Mouse (Mus musculus) CH12.LX (cell line): ENCODE data around the gene Nol4l. TPM values are rescaled to one million over a fixed set of nuclear protein-coding genes. Genes with fewer than 3 reads are reported as not detected.

Experiments
- DNase-seq: peaks from one replicate; pipeline ENCODE4 v3.0.0-alpha.2; 2013; ENCODE audit errors: extremely low read depth
- H3K27ac ChIP-seq: 2 replicates; pipeline ENCODE4 v1.5.1; 2012; ENCODE audit warnings: low read depth, mild to moderate bottlenecking, control low read depth, moderate library complexity; ENCODE audit not compliant: insufficient read depth
- H3K27me3 ChIP-seq: replicated peaks from 2 replicates; pipeline ENCODE3; 2012; ENCODE audit warnings: inconsistent platforms
- H3K36me3 ChIP-seq, 2 experiments: replicated peaks in 1 of 2; 2 replicates each; pipeline versions ENCODE3 to v1.6.1; 2012; ENCODE audit warnings: inconsistent platforms in 1 of 2, low read length in 1 of 2, mild to moderate bottlenecking in 1 of 2, mixed read lengths in 1 of 2, moderate library complexity in 1 of 2; ENCODE audit not compliant: control insufficient read depth in 1 of 2, insufficient read depth in 1 of 2
- H3K4me1 ChIP-seq, 2 experiments: 2 replicates each; pipeline ENCODE4 v1.6.1; 2012; ENCODE audit warnings: inconsistent platforms in 1 of 2, moderate library complexity in 1 of 2; ENCODE audit not compliant: insufficient read depth in 2 of 2, control insufficient read depth in 1 of 2
- H3K4me2 ChIP-seq: 2 replicates; pipeline ENCODE4 v1.6.1; 2012; ENCODE audit warnings: low read depth, mild to moderate bottlenecking, control low read depth; ENCODE audit not compliant: poor library complexity, insufficient read depth, severe bottlenecking
- H3K4me3 ChIP-seq, 3 experiments: fragments of 150-350 bp in 1 of 3; sonication (generic) in 1 of 3; replicated peaks in 1 of 3; 2 replicates each; pipeline versions ENCODE3 to v1.5.1; 2011 to 2012; ENCODE audit warnings: low read depth in 2 of 3, low read length in 2 of 3, mild to moderate bottlenecking in 2 of 3, moderate library complexity in 2 of 3, control low read depth in 1 of 3, improper control_type of control experiment in 1 of 3, inconsistent platforms in 1 of 3, mixed read lengths in 1 of 3; ENCODE audit not compliant: poor library complexity in 1 of 3
- H3K79me2 ChIP-seq: replicated peaks from 2 replicates; pipeline ENCODE4 v1.6.1; 2012; ENCODE audit warnings: mild to moderate bottlenecking, moderate library complexity; ENCODE audit not compliant: control insufficient read depth, poor library complexity, insufficient read depth, severe bottlenecking; ENCODE audit errors: extremely low read depth
- H3K9ac ChIP-seq: 2 replicates; pipeline ENCODE4 v1.6.1; 2012; ENCODE audit warnings: low read depth, mild to moderate bottlenecking, control low read depth, moderate library complexity; ENCODE audit not compliant: insufficient read depth
- H3K9me3 ChIP-seq: replicated peaks from 2 replicates; pipeline ENCODE3; 2012; ENCODE audit warnings: low read length, inconsistent platforms, mixed read lengths
- CTCF ChIP-seq, 2 experiments: IDR thresholded peaks in 1 of 2; conservative IDR thresholded peaks in 1 of 2; 2 replicates each; pipeline ENCODE4 v1.5.1; 2011 to 2012; ENCODE audit warnings: low read depth in 2 of 2, low read length in 2 of 2, improper control_type of control experiment in 1 of 2, inconsistent platforms in 1 of 2, mild to moderate bottlenecking in 1 of 2, moderate library complexity in 1 of 2
- NELFE ChIP-seq: IDR thresholded peaks from 2 replicates; pipeline ENCODE4 v1.6.1; 2011; ENCODE audit warnings: low read depth, low read length, improper control_type of control experiment
- RAD21 ChIP-seq: IDR thresholded peaks from 2 replicates; pipeline ENCODE4 v1.6.1; 2011; ENCODE audit warnings: low read depth, mild to moderate bottlenecking, low read length, improper control_type of control experiment, moderate library complexity
- RCOR1 ChIP-seq: conservative IDR thresholded peaks from 2 replicates; pipeline ENCODE4 v1.6.1; 2012; ENCODE audit warnings: low read depth, mild to moderate bottlenecking, inconsistent platforms, low read length, improper control_type of control experiment
- SMC3 ChIP-seq: IDR thresholded peaks from 2 replicates; pipeline ENCODE4 v1.6.1; 2011; ENCODE audit warnings: low read depth, low read length, improper control_type of control experiment
- UBTF ChIP-seq: IDR thresholded peaks from 2 replicates; pipeline ENCODE4 v1.6.1; 2012; ENCODE audit warnings: low read depth, mild to moderate bottlenecking, inconsistent platforms, low read length, improper control_type of control experiment, moderate library complexity
- ZKSCAN1 ChIP-seq: IDR thresholded peaks from 2 replicates; pipeline ENCODE4 v1.6.1; 2012; ENCODE audit warnings: low read depth, inconsistent platforms, low read length, improper control_type of control experiment, borderline replicate concordance
- ZMIZ1 ChIP-seq: IDR thresholded peaks from 2 replicates; pipeline ENCODE4 v1.6.1; 2012; ENCODE audit warnings: low read depth, mild to moderate bottlenecking, inconsistent platforms, low read length, improper control_type of control experiment
- dilution Hi-C: fragments of 300-500 bp; cut with MboI; formaldehyde crosslinking; loops from 2 replicates; pipeline ENCODE4 v1.14.3; 2020; ENCODE audit warnings: low sequenced_read_pairs; ENCODE audit not compliant: extremely low pct_unique_long_range_greater_than_20kb, extremely low pct_ligation_motif_present
- in situ Hi-C: fragments of 300-500 bp; cut with MboI; formaldehyde crosslinking; loops from 3 replicates; pipeline ENCODE4 v1.14.3; 2019; ENCODE audit warnings: low sequenced_read_pairs, low pct_ligation_motif_present, low pct_unique_long_range_greater_than_20kb, mixed read lengths
- polyA plus RNA-seq: library from polyadenylated mRNA; unstranded; fragments of >175 nt; gene quantifications from 2 replicates; pipeline ENCODE4 v1.2.1, GENCODE M21; 2012; ENCODE audit warnings: low read depth; ENCODE audit not compliant: insufficient read length
- total RNA-seq, 2 experiments: library from RNA; depleted of rRNA; stranded (reverse); fragments of 300-350 nt in 1 of 2; fragments of >200 nt in 1 of 2; gene quantifications; 2 replicates each; pipeline ENCODE4 v1.2.3; 2012 to 2014

Gene Nol4l
- total and polyA plus RNA-seq, 3 experiments = 1.3 to 3.7 (median 3.5) TPM

GRCm38 (mm10) chr2:153538898-153539297 is 9.1 kb upstream of the Nol4l start:
- Histone ChIP-seq H3K36me3 (no peaks in the 10 kb centered on the region), H3K9me3 (peaks cover 5% of the 10 kb centered on the region), H3K4me1 (peaks cover 16 to 36% of the 10 kb centered on the region in 2 experiments), H3K4me3 (no peak overlapping the region), H3K9ac (no peak overlapping the region)
- dilution Hi-C loops = no loop called here
- in situ Hi-C loops = no loop called here
- DNase-seq = no peak
- TF ChIP-seq ZKSCAN1 (peak; percentile 56), ZMIZ1 (no peak)
- TF ChIP-seq, all 38 proteins: peak for 1
- Histone ChIP-seq H3K27ac (no peak overlapping the region), H3K79me2 (no peaks in the 10 kb centered on the region), H3K4me2 (no peak overlapping the region), H3K27me3 (no peaks in the 10 kb centered on the region)

- no peaks in the 10 kb centered on the region for H3K79me2 ChIP-seq
- TF ChIP-seq RAD21 (peak; percentile 17), NELFE (no peak), SMC3 (peak; percentile 33; the same call in 1 of the 2 replicates), CTCF (conservative IDR thresholded peaks at IDR 0.05 in 1 of 2, IDR thresholded peaks at IDR 0.05 in 1 of 2; ENCODE audit: low read depth in 2 of 2, low read length in 2 of 2) (peak in 1 of 2 experiments; percentile 26; a peak in 2 of 4 replicates)
Observed at GRCm38 (mm10) chr2:153533981-153534380, 4.2 kb upstream of the Nol4l start.

DNA sequence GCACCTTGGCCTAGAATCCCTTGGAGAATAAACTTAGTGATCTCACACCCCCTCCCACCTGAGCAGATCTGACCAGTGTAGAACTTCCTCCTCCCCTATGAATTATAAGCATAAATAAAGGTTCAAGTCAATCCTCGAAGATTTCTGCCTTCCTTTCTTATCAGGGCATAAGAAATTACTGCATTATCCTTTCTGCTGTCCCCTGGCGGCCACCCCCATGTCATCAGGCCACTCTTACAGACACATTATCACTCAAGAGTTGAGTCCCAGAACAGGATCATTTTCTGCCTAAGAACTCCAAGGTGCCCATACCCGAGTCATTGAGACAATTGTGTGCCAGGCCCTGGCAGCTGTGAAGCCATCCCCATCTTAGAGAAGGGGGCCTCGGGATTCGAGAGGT is 1.2 kb upstream of the Nol4l start:
- H3K4me1 ChIP-seq = peaks cover 15 to 24% of the 10 kb centered on the region in 2 experiments
- peaks cover 12% of the 10 kb centered on the region for H3K27me3 ChIP-seq
- DNase-seq = no peak

More at GRCm38 (mm10) chr2:153533981-153534380, 4.2 kb upstream of the Nol4l start:
- Histone ChIP-seq H3K27me3 (peaks cover 12% of the 10 kb centered on the region), H3K27ac (no peak overlapping the region), H3K9ac (no peak overlapping the region), H3K4me2 (no peak overlapping the region), H3K36me3 (no peaks in the 10 kb centered on the region), H3K4me1 (peaks cover 3 to 8% of the 10 kb centered on the region in 2 experiments), H3K9me3 (peaks cover 7% of the 10 kb centered on the region), H3K4me3 (no peak overlapping the region)
- dilution Hi-C loops = no loop called here
- in situ Hi-C loops = no loop called here
- no peak for DNase-seq

More for the DNA sequence above, 1.2 kb upstream of the Nol4l start:
- Histone ChIP-seq H3K4me3 (no peak overlapping the region), H3K79me2 (no peaks in the 10 kb centered on the region), H3K36me3 (no peaks in the 10 kb centered on the region), H3K9me3 (peaks cover 7% of the 10 kb centered on the region), H3K9ac (no peak overlapping the region), H3K27ac (no peak overlapping the region), H3K4me2 (no peak overlapping the region)
- dilution Hi-C loops (no loop called here), in situ Hi-C loops (no loop called here)
- TF ChIP-seq SMC3 (peak; percentile 57), CTCF (conservative IDR thresholded peaks at IDR 0.05 in 1 of 2, IDR thresholded peaks at IDR 0.05 in 1 of 2; ENCODE audit: low read depth in 2 of 2, low read length in 2 of 2) (peak in 1 of 2 experiments; percentile 48; a peak in 2 of 4 replicates), UBTF (no peak), RCOR1 (no peak)
